In the genomic region with DNA sequence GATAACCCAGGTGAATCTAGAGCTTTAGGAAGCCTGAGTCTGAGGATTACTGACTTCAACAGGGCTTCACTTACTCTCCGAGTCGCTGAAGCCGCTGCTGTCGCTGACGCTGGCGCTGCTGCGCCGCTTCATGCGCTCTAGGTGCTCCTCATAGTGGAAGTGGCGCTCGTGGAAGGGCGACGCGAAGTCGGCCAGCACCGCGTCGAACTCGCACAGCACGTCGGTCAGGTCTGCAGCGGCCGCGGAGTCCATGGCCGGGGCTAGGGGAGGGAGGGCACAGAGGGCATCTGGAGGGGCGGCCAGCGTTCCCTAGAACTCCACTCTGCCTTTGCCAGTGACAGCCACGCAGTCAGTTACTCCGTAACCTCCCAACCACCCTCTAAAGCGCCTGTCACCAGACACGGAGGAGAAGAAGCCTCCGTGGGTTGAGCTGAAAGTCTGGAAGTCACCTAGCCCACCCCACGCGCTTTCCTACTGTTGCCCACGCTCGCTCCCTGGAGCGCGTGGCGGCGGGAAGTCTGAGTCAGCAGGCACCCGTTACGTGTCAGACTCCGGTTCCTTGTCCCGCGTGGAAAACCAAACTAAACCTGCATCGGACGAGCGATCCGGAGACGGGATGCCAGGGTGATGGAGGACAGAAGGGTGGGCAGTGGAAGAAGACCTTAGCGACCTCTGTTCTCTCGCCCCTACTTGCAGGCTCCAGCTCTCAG, we compare ENCODE assay signal across 8 mouse cellular contexts. TPM values are rescaled to one million over a fixed set of nuclear protein-coding genes. Genes with fewer than 3 reads are reported as not detected.
DNase-seq lines count a peak whose midpoint lies in the region; ATAC-seq and TF ChIP-seq lines count a peak whose summit lies in the region.

No protein-coding gene starts in this region.

- WGBS in heart, embryonic 12.5 days, result 1% methylated on average over 52 of the region's 52 CpGs
- WGBS in hindbrain, embryonic 11.5 days, result 4% methylated on average over 52 of the region's 52 CpGs
- 2% methylated on average over 50 of the region's 52 CpGs for WGBS in limb, embryonic 14.5 days

- H3K27ac ChIP-seq in heart, embryonic 12.5 days (ENCODE audit: poor library complexity, severe bottlenecking), result no peak overlapping the region
- H3K27ac ChIP-seq in ES-Bruce4 (ENCODE audit: insufficient read depth, low read length), result no peak overlapping the region
- H3K27ac ChIP-seq in hindbrain, embryonic 11.5 days (ENCODE audit: low read depth, low read length), result no peak overlapping the region
- 0 out of 2 replicates have a peak overlapping the region, but pooled peaks have one; percentile 19 for H3K27ac ChIP-seq in limb, embryonic 14.5 days (replicated peaks; ENCODE audit: low read depth, low read length)

- no peaks in the 10 kb centered on the region for H3K36me3 ChIP-seq in heart, embryonic 12.5 days
- no peaks in the 10 kb centered on the region for H3K36me3 ChIP-seq in ES-Bruce4 (ENCODE audit: control insufficient read depth, insufficient read depth, low read length, poor library complexity, severe bottlenecking)
- no peaks in the 10 kb centered on the region for H3K36me3 ChIP-seq in hindbrain, embryonic 11.5 days (ENCODE audit: control insufficient read depth, insufficient read depth, low read length)
- no peaks in the 10 kb centered on the region for H3K36me3 ChIP-seq in limb, embryonic 14.5 days (ENCODE audit: control insufficient read depth, insufficient read depth, low read length)

- no peaks in the 10 kb centered on the region for H3K9me3 ChIP-seq in heart, embryonic 12.5 days (replicated peaks)
- H3K9me3 ChIP-seq in ES-Bruce4 (replicated peaks; ENCODE audit: control insufficient read depth, insufficient read depth, low read length, poor library complexity, severe bottlenecking), result 0 out of 2 replicates have a peak, but pooled peaks cover 4% of the 10 kb centered on the region
- no peaks in the 10 kb centered on the region for H3K9me3 ChIP-seq in hindbrain, embryonic 11.5 days (ENCODE audit: control insufficient read depth, low read length)
- no peaks in the 10 kb centered on the region for H3K9me3 ChIP-seq in limb, embryonic 14.5 days (ENCODE audit: control insufficient read depth, low read length)

- ATAC-seq in heart, embryonic 12.5 days (ENCODE audit: insufficient number of reproducible peaks, low FRiP score), result peak; percentile 20
- peak; percentile 13 for ATAC-seq in common myeloid progenitor, adult 5-6 weeks (replicated peaks; ENCODE audit: low read depth, poor library complexity, severe bottlenecking)
- peak; percentile 66 for ATAC-seq in hindbrain, embryonic 11.5 days (ENCODE audit: low FRiP score)
- ATAC-seq in limb, embryonic 14.5 days (ENCODE audit: low FRiP score, low read depth), result 0 out of 2 replicates have a peak, but pooled peaks have one; percentile 5
- ATAC-seq in monocyte, adult 5-6 weeks (replicated peaks; ENCODE audit: insufficient number of reproducible peaks, low FRiP score, low TSS enrichment, poor library complexity, severe bottlenecking), result 0 out of 2 replicates have a peak, but pooled peaks have one; percentile 10

- no peak for DNase-seq in heart, adult 8-10 months (ENCODE audit: low spot score)
- DNase-seq in hindbrain, embryonic 11.5 days (ENCODE audit: low spot score), result peak; percentile 59
- DNase-seq in limb, embryonic 14.5 days (ENCODE audit: low spot score), result no peak
- peak; percentile 73 for DNase-seq in thymus, postnatal 4 days

- TF ChIP-seq CTCF in ES-Bruce4 (IDR thresholded peaks at IDR 0.05; ENCODE audit: low read depth, low read length), result no peak

- peak overlapping the region; percentile 99 for H3K4me2 ChIP-seq in heart, embryonic 12.5 days
- peak overlapping the region; percentile 99 for H3K4me2 ChIP-seq in hindbrain, embryonic 11.5 days (replicated peaks; ENCODE audit: low read depth, low read length)
- peak overlapping the region; percentile 82 for H3K4me2 ChIP-seq in limb, embryonic 14.5 days (replicated peaks; ENCODE audit: low read depth, low read length, severe bottlenecking)

- H3K9ac ChIP-seq in heart, embryonic 12.5 days, result peak overlapping the region; percentile 67
- H3K9ac ChIP-seq in ES-Bruce4 (ENCODE audit: low read depth, poor library complexity, severe bottlenecking), result peak overlapping the region; percentile 55
- peak overlapping the region; percentile 49; the same call in 1 of the 2 replicates for H3K9ac ChIP-seq in hindbrain, embryonic 11.5 days (ENCODE audit: low read depth, low read length)
- H3K9ac ChIP-seq in limb, embryonic 14.5 days (ENCODE audit: low read depth, low read length, severe bottlenecking), result peak overlapping the region; percentile 61

- peak overlapping the region; percentile 57 for H3K4me3 ChIP-seq in heart, embryonic 12.5 days
- H3K4me3 ChIP-seq in ES-Bruce4 (ENCODE audit: low read depth, low read length), result peak overlapping the region; percentile 72
- H3K4me3 ChIP-seq in hindbrain, embryonic 11.5 days (ENCODE audit: low read depth, low read length), result peak overlapping the region; percentile 53
- H3K4me3 ChIP-seq in limb, embryonic 14.5 days (replicated peaks; ENCODE audit: low read length), result peak overlapping the region; percentile 61

- TF ChIP-seq EP300 in ES-Bruce4 (IDR thresholded peaks at IDR 0.05; ENCODE audit: insufficient read depth, low read depth, low read length), result no peak

- H3K4me1 ChIP-seq in heart, embryonic 12.5 days (replicated peaks), result peaks cover 31% of the 10 kb centered on the region
- H3K4me1 ChIP-seq in ES-Bruce4 (ENCODE audit: control insufficient read depth, insufficient read depth, low read length), result peaks cover 3% of the 10 kb centered on the region
- 0 out of 2 replicates have a peak, but pooled peaks cover 5% of the 10 kb centered on the region for H3K4me1 ChIP-seq in hindbrain, embryonic 11.5 days (replicated peaks; ENCODE audit: control insufficient read depth, insufficient read depth, low read length)
- peaks cover 12% of the 10 kb centered on the region for H3K4me1 ChIP-seq in limb, embryonic 14.5 days (ENCODE audit: control insufficient read depth, insufficient read depth, low read length)

- no peak for TF ChIP-seq POLR2A in ES-Bruce4 (IDR thresholded peaks at IDR 0.05; ENCODE audit: insufficient read depth, low read length)
- TF ChIP-seq POLR2A in limb, embryonic 14.5 days (IDR thresholded peaks at IDR 0.05; ENCODE audit: borderline replicate concordance, extremely low read depth, insufficient read depth, insufficient read length), result no peak

- peaks cover 31% of the 10 kb centered on the region for H3K27me3 ChIP-seq in heart, embryonic 12.5 days (replicated peaks)
- H3K27me3 ChIP-seq in ES-Bruce4 (ENCODE audit: control insufficient read depth, insufficient read depth, low read length, poor library complexity, severe bottlenecking), result no peaks in the 10 kb centered on the region
- peaks cover 19% of the 10 kb centered on the region for H3K27me3 ChIP-seq in hindbrain, embryonic 11.5 days (ENCODE audit: control insufficient read depth, insufficient read depth, low read length)
- 0 out of 2 replicates have a peak, but pooled peaks cover 3% of the 10 kb centered on the region for H3K27me3 ChIP-seq in limb, embryonic 14.5 days (ENCODE audit: control insufficient read depth, insufficient read depth, low read length)

RNA-seq across cellular contexts. Expression of a gene that starts 0.6 kb away (rescaled TPM):
- polyA plus RNA-seq in heart, embryonic 12.5 days (2016; fragmentation: Nextera tagmentation; extraction: Ambion mirVana), result 9.3 and 11.6 TPM in 2 replicates
- 10 to 100 TPM; 34.3 to 72.1 (median 56.2) TPM for total RNA-seq in heart, adult 8-10 months (2022)
- polyA plus RNA-seq in ES-Bruce4 (2011; ENCODE audit: insufficient read depth, insufficient read length, low read depth, missing spikeins), result 15.1 and 17.9 TPM in 2 replicates
- 23.2 and 35.5 TPM in 2 replicates for total RNA-seq in common myeloid progenitor, adult 5-6 weeks (2017)
- polyA plus RNA-seq in hindbrain, embryonic 11.5 days (2014; fragmentation: Nextera tagmentation; extraction: Ambion mirVana), result 33.0 and 41.9 TPM in 2 replicates
- 55.9 and 83.7 TPM in 2 replicates for polyA plus RNA-seq in limb, embryonic 14.5 days (2012; rRNA removed)
- polyA plus RNA-seq in limb, embryonic 14.5 days (2014; fragmentation: Nextera tagmentation; extraction: Ambion mirVana), result 62.8 and 65.0 TPM in 2 replicates
- total RNA-seq in monocyte, adult 5-6 weeks (2017), result 7.0 to 54.6 TPM (median 29.0 TPM) in 3 replicates

RNA-seq across cellular contexts. Expression of a gene that starts 53.6 kb away (rescaled TPM):
- polyA plus RNA-seq in heart, embryonic 12.5 days (2016; fragmentation: Nextera tagmentation; extraction: Ambion mirVana), result not detected in 2 replicates
- total RNA-seq in heart, adult 8-10 months (2022), result not detected
- not detected in 2 replicates for polyA plus RNA-seq in ES-Bruce4 (2011; ENCODE audit: insufficient read depth, insufficient read length, low read depth, missing spikeins)
- not detected in 2 replicates for total RNA-seq in common myeloid progenitor, adult 5-6 weeks (2017)
- not detected in 2 replicates for polyA plus RNA-seq in hindbrain, embryonic 11.5 days (2014; fragmentation: Nextera tagmentation; extraction: Ambion mirVana)
- not detected in 2 replicates for polyA plus RNA-seq in limb, embryonic 14.5 days (2012; rRNA removed)
- not detected in 2 replicates for polyA plus RNA-seq in limb, embryonic 14.5 days (2014; fragmentation: Nextera tagmentation; extraction: Ambion mirVana)
- total RNA-seq in monocyte, adult 5-6 weeks (2017), result not detected in 3 replicates

Comparison
In these comparisons a context has a peak if more than half of its experiments do, and no peak if none do; other contexts are left out.
1. ATAC-seq: peak in every context shown above with its lines; median percentile 66 in hindbrain, embryonic 11.5 days; 20 in heart, embryonic 12.5 days; 13 in common myeloid progenitor, adult 5-6 weeks; 10 in monocyte, adult 5-6 weeks; 5 in limb, embryonic 14.5 days.
2. DNase-seq: peak in hindbrain, embryonic 11.5 days (single experiment) and thymus, postnatal 4 days (single experiment); none in heart, adult 8-10 months (single experiment) and limb, embryonic 14.5 days (single experiment).
3. Peak in every context shown above with its lines, with median percentiles within 50 percentile points of each other: H3K4me2 ChIP-seq, H3K4me3 ChIP-seq and H3K9ac ChIP-seq.